Mouse (Mus musculus): ENCODE results near the gene F3. TPM values are rescaled to one million over a fixed set of nuclear protein-coding genes. Genes with fewer than 3 reads are reported as not detected.

The F3 gene
- polyA plus RNA-seq, 1 experiment: 6.5 TPM

GRCm38 (mm10) chr3:121689697-121690096 is 33.6 kb upstream of the F3 start:
- DNase-seq (ENCODE audit: low read depth): no peak
- TF ChIP-seq CTCF (IDR thresholded peaks at IDR 0.05; ENCODE audit: borderline replicate concordance, extremely low read depth, insufficient read depth, insufficient read length) (no peak), POLR2A (IDR thresholded peaks at IDR 0.05; ENCODE audit: borderline replicate concordance, extremely low read depth, insufficient read depth, insufficient read length, poor library complexity, severe bottlenecking) (no peak)

DNA sequence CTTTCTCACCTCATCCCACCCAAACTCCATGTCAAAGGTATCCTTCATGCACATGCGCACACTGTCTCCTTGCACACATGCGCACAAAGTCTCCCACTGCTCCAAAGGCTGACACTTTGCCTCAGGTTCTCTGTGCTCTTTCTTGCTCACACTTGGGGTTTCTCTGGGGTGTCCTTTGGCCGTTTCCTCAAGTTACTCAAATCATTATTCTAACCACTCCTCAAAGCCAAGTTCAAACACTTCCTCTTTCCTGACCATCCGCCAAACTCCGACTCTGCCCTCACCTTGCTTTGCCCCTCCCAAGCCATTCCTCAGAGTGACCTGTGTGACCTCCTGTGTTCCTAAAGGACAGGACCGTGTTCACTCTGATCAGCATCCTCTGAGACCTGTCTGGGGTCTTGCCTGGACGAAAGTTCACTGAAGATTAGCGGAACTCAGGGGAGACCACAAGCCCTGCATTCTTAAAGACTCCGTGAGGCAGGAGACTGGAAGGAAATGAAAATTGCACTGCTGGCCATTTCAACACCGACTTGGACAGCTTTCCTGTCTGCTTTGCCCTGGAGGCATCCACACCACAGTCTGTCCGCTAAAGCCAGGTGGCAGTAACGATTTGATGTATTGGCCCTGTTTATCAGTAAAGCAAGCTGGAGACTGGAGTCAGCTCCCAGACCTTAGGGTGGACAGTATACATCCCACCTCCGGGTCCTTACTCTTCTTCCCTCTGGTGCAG is 30.2 kb upstream of the F3 start:
- DNase-seq (ENCODE audit: low read depth): no peak
- TF ChIP-seq CTCF (IDR thresholded peaks at IDR 0.05; ENCODE audit: borderline replicate concordance, extremely low read depth, insufficient read depth, insufficient read length) (no peak), POLR2A (IDR thresholded peaks at IDR 0.05; ENCODE audit: borderline replicate concordance, extremely low read depth, insufficient read depth, insufficient read length, poor library complexity, severe bottlenecking) (no peak)

DNA sequence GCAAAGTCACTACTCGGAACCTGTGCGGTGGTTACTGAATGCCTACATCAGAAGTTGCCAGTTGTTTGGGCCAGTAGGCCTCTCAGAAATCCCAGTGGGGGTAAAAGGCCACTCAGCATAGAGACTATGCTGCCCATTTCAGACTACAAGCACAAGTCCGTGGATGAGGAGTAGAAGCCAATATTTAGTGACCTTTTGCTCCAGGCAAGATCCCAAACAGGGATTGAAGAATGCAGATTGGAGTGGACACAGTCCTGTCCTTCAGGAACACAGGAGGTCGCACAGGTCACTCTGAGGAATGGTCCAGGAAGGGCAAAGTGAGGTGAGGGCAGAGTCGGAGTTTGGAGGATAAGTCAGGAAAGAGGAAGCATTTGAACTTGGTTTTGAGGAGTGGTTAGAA is 29.6 kb upstream of the F3 start:
- DNase-seq (ENCODE audit: low read depth): no peak
- TF ChIP-seq POLR2A (IDR thresholded peaks at IDR 0.05; ENCODE audit: borderline replicate concordance, extremely low read depth, insufficient read depth, insufficient read length, poor library complexity, severe bottlenecking) (no peak), CTCF (IDR thresholded peaks at IDR 0.05; ENCODE audit: borderline replicate concordance, extremely low read depth, insufficient read depth, insufficient read length) (no peak)

GRCm38 (mm10) chr3:121697169-121697568 is 26.2 kb upstream of the F3 start:
- no peak for TF ChIP-seq POLR2A (IDR thresholded peaks at IDR 0.05; ENCODE audit: borderline replicate concordance, extremely low read depth, insufficient read depth, insufficient read length, poor library complexity, severe bottlenecking)
- no peak for TF ChIP-seq CTCF (IDR thresholded peaks at IDR 0.05; ENCODE audit: borderline replicate concordance, extremely low read depth, insufficient read depth, insufficient read length)
- DNase-seq (ENCODE audit: low read depth): no peak

DNA sequence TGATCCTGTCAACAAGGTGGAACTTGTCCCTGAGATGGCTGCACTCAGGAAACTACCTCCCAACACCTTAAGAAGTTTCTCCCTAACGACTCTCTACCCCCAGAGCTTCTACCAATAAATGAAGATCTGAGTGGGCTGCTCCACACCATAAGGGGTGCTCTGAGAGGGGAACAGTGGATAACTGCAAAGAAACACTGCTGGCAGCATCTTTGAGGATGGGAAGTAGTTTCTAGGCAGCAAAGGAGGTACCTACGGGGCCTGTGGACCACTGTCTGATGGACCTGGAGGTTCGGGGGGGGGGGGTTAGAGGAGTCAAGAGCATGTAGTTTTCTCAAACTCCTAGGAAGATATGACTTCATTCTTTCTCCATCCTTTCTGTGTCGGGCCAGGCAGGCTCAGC is 23.9 kb upstream of the F3 start:
- no peak for DNase-seq (ENCODE audit: low read depth)
- TF ChIP-seq CTCF (IDR thresholded peaks at IDR 0.05; ENCODE audit: borderline replicate concordance, extremely low read depth, insufficient read depth, insufficient read length) (no peak), POLR2A (IDR thresholded peaks at IDR 0.05; ENCODE audit: borderline replicate concordance, extremely low read depth, insufficient read depth, insufficient read length, poor library complexity, severe bottlenecking) (no peak)

GRCm38 (mm10) chr3:121699849-121700248 is 23.5 kb upstream of the F3 start:
- DNase-seq (ENCODE audit: low read depth): no peak
- TF ChIP-seq POLR2A (IDR thresholded peaks at IDR 0.05; ENCODE audit: borderline replicate concordance, extremely low read depth, insufficient read depth, insufficient read length, poor library complexity, severe bottlenecking) (no peak), CTCF (IDR thresholded peaks at IDR 0.05; ENCODE audit: borderline replicate concordance, extremely low read depth, insufficient read depth, insufficient read length) (no peak)

- no peak for TF ChIP-seq CTCF (IDR thresholded peaks at IDR 0.05; ENCODE audit: borderline replicate concordance, extremely low read depth, insufficient read depth, insufficient read length)
- no peak for TF ChIP-seq POLR2A (IDR thresholded peaks at IDR 0.05; ENCODE audit: borderline replicate concordance, extremely low read depth, insufficient read depth, insufficient read length, poor library complexity, severe bottlenecking)
- peak; percentile 98 for DNase-seq (ENCODE audit: low read depth)
These were observed 22.9 kb upstream of the F3 start for GRCm38 (mm10) chr3:121700364-121700952.

DNA sequence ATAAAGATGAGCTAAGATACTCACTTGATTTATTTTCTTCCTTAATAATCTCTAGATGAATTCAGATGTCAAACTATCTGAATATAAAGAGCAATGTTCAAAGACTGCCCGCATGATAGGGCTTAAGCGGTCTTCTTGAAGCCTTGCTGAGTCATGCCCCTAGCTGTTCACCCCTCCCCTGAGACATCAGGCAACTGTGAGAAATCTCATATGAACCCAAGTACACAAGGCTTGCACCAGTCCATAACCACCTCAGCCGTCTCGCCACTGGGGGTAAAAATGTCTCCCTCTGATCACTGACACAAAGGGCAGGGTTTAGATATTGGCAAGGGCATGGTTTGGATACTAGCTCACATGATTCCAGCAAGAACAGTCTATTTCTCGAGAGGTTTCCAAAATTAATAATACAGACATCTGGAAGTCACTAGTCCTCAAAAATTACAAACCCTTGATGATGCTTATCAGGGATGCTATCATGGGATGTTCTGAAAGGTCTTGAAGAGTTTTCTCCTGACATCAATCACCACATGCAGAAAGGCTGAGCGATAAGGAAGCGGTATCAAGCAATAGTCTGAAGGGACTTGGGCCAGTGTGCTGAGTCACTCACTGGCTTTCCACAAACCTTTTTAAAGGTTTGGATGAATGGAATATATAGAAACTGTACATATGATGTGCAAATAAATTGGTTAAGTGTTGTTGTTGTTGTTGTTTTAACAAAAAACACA is 20.0 kb upstream of the F3 start:
- TF ChIP-seq POLR2A (IDR thresholded peaks at IDR 0.05; ENCODE audit: borderline replicate concordance, extremely low read depth, insufficient read depth, insufficient read length, poor library complexity, severe bottlenecking): no peak
- no peak for TF ChIP-seq CTCF (IDR thresholded peaks at IDR 0.05; ENCODE audit: borderline replicate concordance, extremely low read depth, insufficient read depth, insufficient read length)
- no peak for DNase-seq (ENCODE audit: low read depth)

GRCm38 (mm10) chr3:121703880-121704243 is 19.5 kb upstream of the F3 start:
- TF ChIP-seq POLR2A (IDR thresholded peaks at IDR 0.05; ENCODE audit: borderline replicate concordance, extremely low read depth, insufficient read depth, insufficient read length, poor library complexity, severe bottlenecking) (no peak), CTCF (IDR thresholded peaks at IDR 0.05; ENCODE audit: borderline replicate concordance, extremely low read depth, insufficient read depth, insufficient read length) (no peak)

DNA sequence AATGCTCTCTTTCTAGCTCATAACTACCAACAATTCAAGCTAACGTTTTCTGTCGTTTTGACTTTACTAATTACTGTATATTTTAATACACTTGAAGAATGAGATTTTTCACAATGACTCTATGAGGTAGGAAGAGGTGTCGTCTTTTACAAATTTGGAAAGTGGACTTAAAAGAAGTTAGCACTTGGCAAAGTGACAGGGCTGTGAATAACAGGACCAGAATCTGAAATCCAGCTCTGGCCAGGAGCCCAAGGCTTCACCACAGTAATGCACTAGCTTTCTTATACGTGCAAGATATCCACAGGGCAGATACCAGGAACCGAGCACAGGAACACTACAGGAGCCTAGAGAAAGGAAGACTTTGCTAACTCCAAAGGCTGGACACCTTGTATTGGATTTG is 17.2 kb upstream of the F3 start:
- no peak for TF ChIP-seq POLR2A (IDR thresholded peaks at IDR 0.05; ENCODE audit: borderline replicate concordance, extremely low read depth, insufficient read depth, insufficient read length, poor library complexity, severe bottlenecking)
- TF ChIP-seq CTCF (IDR thresholded peaks at IDR 0.05; ENCODE audit: borderline replicate concordance, extremely low read depth, insufficient read depth, insufficient read length): no peak
- peak; percentile 75 for DNase-seq (ENCODE audit: low read depth)

More at GRCm38 (mm10) chr3:121703880-121704243, 19.5 kb upstream of the F3 start:
- peak; percentile 56 for DNase-seq (ENCODE audit: low read depth)

DNA sequence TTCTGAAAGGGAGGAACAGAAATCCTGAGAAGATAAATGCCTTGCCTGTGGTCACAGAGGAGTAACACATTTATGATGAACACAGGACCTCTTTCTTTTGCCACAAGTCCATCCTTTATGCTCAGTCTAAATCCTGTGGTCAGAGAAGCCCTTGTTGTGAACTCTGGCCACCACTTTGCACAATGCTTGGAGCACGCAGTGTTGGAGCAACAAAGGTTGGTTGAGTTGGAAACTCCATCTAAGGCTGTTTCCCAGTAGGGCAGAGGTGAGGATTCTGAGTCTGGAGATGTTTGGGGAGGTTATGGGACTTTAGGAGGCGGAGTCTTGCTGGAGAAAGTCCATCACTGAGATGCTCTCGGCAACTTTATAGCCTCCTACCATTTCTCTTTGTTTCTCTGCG is 16.2 kb upstream of the F3 start:
- DNase-seq (ENCODE audit: low read depth): no peak
- TF ChIP-seq POLR2A (IDR thresholded peaks at IDR 0.05; ENCODE audit: borderline replicate concordance, extremely low read depth, insufficient read depth, insufficient read length, poor library complexity, severe bottlenecking): no peak
- no peak for TF ChIP-seq CTCF (IDR thresholded peaks at IDR 0.05; ENCODE audit: borderline replicate concordance, extremely low read depth, insufficient read depth, insufficient read length)

Measured in brain, embryonic 14.5 days (tissue).